Mouse (Mus musculus): ENCODE results near the gene Nip7. TPM values are rescaled to one million over a fixed set of nuclear protein-coding genes. Genes with fewer than 3 reads are reported as not detected.

Nip7 gene
- polyA plus RNA-seq, 1 experiment from 2014 or later: 54.4 TPM

GRCm38 (mm10) chr8:107073706-107074105, 17.0 kb downstream of the Nip7 start:
- Histone ChIP-seq H3K4me3 (ENCODE audit: control insufficient read depth in 1 of 2, insufficient read depth in 1 of 2, low read depth in 1 of 2, low read length in 2 of 2) (no peak overlapping the region), H3K4me2 (ENCODE audit: low read length) (no peak overlapping the region), H3K27ac (replicated peaks in 1 of 2; ENCODE audit: control insufficient read depth in 1 of 2, insufficient read depth in 1 of 2, low read depth in 2 of 2, low read length in 2 of 2) (no peak overlapping the region), H3K27me3 (ENCODE audit: control insufficient read depth, insufficient read depth, low read length) (no peaks in the 10 kb centered on the region), H3K36me3 (ENCODE audit: control insufficient read depth, insufficient read depth, low read length) (peaks cover 97% of the 10 kb centered on the region), H3K4me1 (ENCODE audit: control insufficient read depth in 2 of 2, insufficient read depth in 2 of 2, low read length in 2 of 2) (no peaks in the 10 kb centered on the region), H3K9ac (ENCODE audit: low read length) (no peak overlapping the region), H3K9me3 (ENCODE audit: control insufficient read depth, low read length) (no peaks in the 10 kb centered on the region)
- WGBS: 83% methylated on average over 4 of the region's 4 CpGs
- ATAC-seq (ENCODE audit: insufficient number of reproducible peaks, insufficient read depth, low FRiP score, low read depth): no peak

- Histone ChIP-seq H3K4me2 (ENCODE audit: low read length) (no peak overlapping the region), H3K27me3 (ENCODE audit: control insufficient read depth, insufficient read depth, low read length) (no peaks in the 10 kb centered on the region), H3K9me3 (ENCODE audit: control insufficient read depth, low read length) (no peaks in the 10 kb centered on the region), H3K27ac (replicated peaks in 1 of 2; ENCODE audit: control insufficient read depth in 1 of 2, insufficient read depth in 1 of 2, low read depth in 2 of 2, low read length in 2 of 2) (no peak overlapping the region), H3K9ac (ENCODE audit: low read length) (no peak overlapping the region), H3K4me3 (ENCODE audit: control insufficient read depth in 1 of 2, insufficient read depth in 1 of 2, low read depth in 1 of 2, low read length in 2 of 2) (no peak overlapping the region), H3K36me3 (ENCODE audit: control insufficient read depth, insufficient read depth, low read length) (peaks cover 97% of the 10 kb centered on the region), H3K4me1 (ENCODE audit: control insufficient read depth in 2 of 2, insufficient read depth in 2 of 2, low read length in 2 of 2) (no peaks in the 10 kb centered on the region)
- 77% methylated on average over 1 of the region's 1 CpGs for WGBS
- no peak for ATAC-seq (ENCODE audit: insufficient number of reproducible peaks, insufficient read depth, low FRiP score, low read depth)
Measured at GRCm38 (mm10) chr8:107074128-107074527, 17.5 kb downstream of the Nip7 start.

DNA sequence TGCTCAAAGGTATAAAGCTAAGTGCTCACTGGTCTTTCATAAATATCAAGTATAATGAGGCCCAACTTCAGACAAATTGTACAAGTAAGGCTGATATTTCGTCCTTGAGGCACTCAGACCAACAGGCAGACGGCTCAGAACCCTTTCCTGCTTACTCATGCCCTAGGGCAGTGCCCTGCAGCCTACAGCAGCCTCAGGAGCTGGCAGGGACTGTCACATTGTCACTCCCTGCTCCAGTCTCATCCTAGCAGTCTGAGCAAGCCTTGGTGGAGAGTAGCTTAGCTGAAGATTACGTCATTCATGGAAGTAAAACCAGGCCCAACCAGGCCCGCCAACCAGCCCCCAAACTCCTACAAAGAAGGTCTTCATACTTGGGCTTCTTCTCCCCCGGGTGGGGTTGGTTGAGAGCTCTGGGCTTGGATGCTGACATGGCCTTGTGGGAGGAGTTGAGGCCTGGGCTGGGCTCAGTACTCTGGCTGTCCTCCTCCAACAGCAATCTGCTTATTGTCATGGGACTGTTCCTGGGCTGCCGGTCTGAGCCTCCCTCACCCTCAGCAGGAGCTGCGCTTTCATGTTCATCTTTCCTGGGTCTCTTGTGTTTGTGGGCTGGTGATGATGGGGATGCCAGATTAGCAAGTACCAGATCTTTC, 19.7 kb downstream of the Nip7 start:
- Histone ChIP-seq H3K4me2 (ENCODE audit: low read length) (no peak overlapping the region), H3K36me3 (ENCODE audit: control insufficient read depth, insufficient read depth, low read length) (peaks cover 98% of the 10 kb centered on the region), H3K27ac (replicated peaks in 1 of 2; ENCODE audit: control insufficient read depth in 1 of 2, insufficient read depth in 1 of 2, low read depth in 2 of 2, low read length in 2 of 2) (no peak overlapping the region), H3K9ac (ENCODE audit: low read length) (no peak overlapping the region), H3K9me3 (ENCODE audit: control insufficient read depth, low read length) (no peaks in the 10 kb centered on the region), H3K4me3 (ENCODE audit: control insufficient read depth in 1 of 2, insufficient read depth in 1 of 2, low read depth in 1 of 2, low read length in 2 of 2) (no peak overlapping the region), H3K27me3 (ENCODE audit: control insufficient read depth, insufficient read depth, low read length) (no peaks in the 10 kb centered on the region), H3K4me1 (ENCODE audit: control insufficient read depth in 2 of 2, insufficient read depth in 2 of 2, low read length in 2 of 2) (no peaks in the 10 kb centered on the region)
- 81% methylated on average over 7 of the region's 7 CpGs for WGBS
- ATAC-seq (ENCODE audit: insufficient number of reproducible peaks, insufficient read depth, low FRiP score, low read depth): no peak

- Histone ChIP-seq H3K4me1 (ENCODE audit: control insufficient read depth in 2 of 2, insufficient read depth in 2 of 2, low read length in 2 of 2) (no peaks in the 10 kb centered on the region), H3K9ac (ENCODE audit: low read length) (no peak overlapping the region), H3K36me3 (ENCODE audit: control insufficient read depth, insufficient read depth, low read length) (peaks cover 75% of the 10 kb centered on the region), H3K4me3 (ENCODE audit: control insufficient read depth in 1 of 2, insufficient read depth in 1 of 2, low read depth in 1 of 2, low read length in 2 of 2) (no peak overlapping the region), H3K27me3 (ENCODE audit: control insufficient read depth, insufficient read depth, low read length) (no peaks in the 10 kb centered on the region), H3K27ac (replicated peaks in 1 of 2; ENCODE audit: control insufficient read depth in 1 of 2, insufficient read depth in 1 of 2, low read depth in 2 of 2, low read length in 2 of 2) (no peak overlapping the region), H3K4me2 (ENCODE audit: low read length) (no peak overlapping the region), H3K9me3 (ENCODE audit: control insufficient read depth, low read length) (no peaks in the 10 kb centered on the region)
- no peak for ATAC-seq (ENCODE audit: insufficient number of reproducible peaks, insufficient read depth, low FRiP score, low read depth)
- 96% methylated on average over 17 of the region's 17 CpGs for WGBS
Measured at GRCm38 (mm10) chr8:107085358-107085757, 28.7 kb downstream of the Nip7 start.

GRCm38 (mm10) chr8:107086018-107086417, 29.3 kb downstream of the Nip7 start:
- Histone ChIP-seq H3K4me2 (ENCODE audit: low read length) (no peak overlapping the region), H3K27me3 (ENCODE audit: control insufficient read depth, insufficient read depth, low read length) (no peaks in the 10 kb centered on the region), H3K36me3 (ENCODE audit: control insufficient read depth, insufficient read depth, low read length) (peaks cover 75% of the 10 kb centered on the region), H3K27ac (replicated peaks in 1 of 2; ENCODE audit: control insufficient read depth in 1 of 2, insufficient read depth in 1 of 2, low read depth in 2 of 2, low read length in 2 of 2) (no peak overlapping the region), H3K4me3 (ENCODE audit: control insufficient read depth in 1 of 2, insufficient read depth in 1 of 2, low read depth in 1 of 2, low read length in 2 of 2) (no peak overlapping the region), H3K4me1 (ENCODE audit: control insufficient read depth in 2 of 2, insufficient read depth in 2 of 2, low read length in 2 of 2) (no peaks in the 10 kb centered on the region), H3K9ac (ENCODE audit: low read length) (no peak overlapping the region), H3K9me3 (ENCODE audit: control insufficient read depth, low read length) (no peaks in the 10 kb centered on the region)
- WGBS: 97% methylated on average over 5 of the region's 5 CpGs
- no peak for ATAC-seq (ENCODE audit: insufficient number of reproducible peaks, insufficient read depth, low FRiP score, low read depth)

GRCm38 (mm10) chr8:107088526-107089063, 31.9 kb downstream of the Nip7 start:
- WGBS: 90% methylated on average over 5 of the region's 5 CpGs
- H3K27ac ChIP-seq (replicated peaks in 1 of 2; ENCODE audit: control insufficient read depth in 1 of 2, insufficient read depth in 1 of 2, low read depth in 2 of 2, low read length in 2 of 2): no peak overlapping the region
- H3K36me3 ChIP-seq (ENCODE audit: control insufficient read depth, insufficient read depth, low read length): peaks cover 72% of the 10 kb centered on the region
- no peak overlapping the region for H3K9ac ChIP-seq (ENCODE audit: low read length)
- H3K4me3 ChIP-seq (ENCODE audit: control insufficient read depth in 1 of 2, insufficient read depth in 1 of 2, low read depth in 1 of 2, low read length in 2 of 2): no peak overlapping the region
- no peaks in the 10 kb centered on the region for H3K27me3 ChIP-seq (ENCODE audit: control insufficient read depth, insufficient read depth, low read length)
- H3K9me3 ChIP-seq (ENCODE audit: control insufficient read depth, low read length): no peaks in the 10 kb centered on the region
- H3K4me1 ChIP-seq (ENCODE audit: control insufficient read depth in 2 of 2, insufficient read depth in 2 of 2, low read length in 2 of 2): no peaks in the 10 kb centered on the region
- no peak for ATAC-seq (ENCODE audit: insufficient number of reproducible peaks, insufficient read depth, low FRiP score, low read depth)
- H3K4me2 ChIP-seq (ENCODE audit: low read length): no peak overlapping the region

DNA sequence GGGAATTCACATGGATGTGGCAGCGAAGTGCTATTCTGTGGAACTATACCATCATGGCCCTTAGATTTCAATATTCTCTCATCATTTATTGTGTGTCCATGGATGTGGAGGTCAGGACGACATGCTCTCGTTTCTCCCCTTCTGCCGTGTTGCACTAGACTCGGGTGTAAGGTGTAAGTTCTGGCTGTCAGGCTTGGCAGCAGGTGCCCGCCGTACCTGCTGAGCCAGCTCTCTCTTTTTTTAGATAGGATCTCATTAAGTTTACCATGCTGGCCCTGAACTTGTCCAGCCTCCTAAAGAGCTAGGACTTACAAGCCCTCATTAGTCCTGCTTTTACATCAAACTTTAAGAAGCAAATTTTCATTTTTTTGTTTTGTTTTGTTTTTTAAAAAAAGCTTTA, 33.9 kb downstream of the Nip7 start:
- no peaks in the 10 kb centered on the region for H3K9me3 ChIP-seq (ENCODE audit: control insufficient read depth, low read length)
- H3K36me3 ChIP-seq (ENCODE audit: control insufficient read depth, insufficient read depth, low read length): peaks cover 70% of the 10 kb centered on the region
- H3K9ac ChIP-seq (ENCODE audit: low read length): no peak overlapping the region
- H3K27me3 ChIP-seq (ENCODE audit: control insufficient read depth, insufficient read depth, low read length): no peaks in the 10 kb centered on the region
- H3K4me3 ChIP-seq (ENCODE audit: control insufficient read depth in 1 of 2, insufficient read depth in 1 of 2, low read depth in 1 of 2, low read length in 2 of 2): no peak overlapping the region
- ATAC-seq (ENCODE audit: insufficient number of reproducible peaks, insufficient read depth, low FRiP score, low read depth): no peak
- H3K4me2 ChIP-seq (ENCODE audit: low read length): no peak overlapping the region
- H3K4me1 ChIP-seq (ENCODE audit: control insufficient read depth in 2 of 2, insufficient read depth in 2 of 2, low read length in 2 of 2): peaks cover 0 to 14% of the 10 kb centered on the region in 2 experiments
- 92% methylated on average over 7 of the region's 7 CpGs for WGBS
- no peak overlapping the region for H3K27ac ChIP-seq (replicated peaks in 1 of 2; ENCODE audit: control insufficient read depth in 1 of 2, insufficient read depth in 1 of 2, low read depth in 2 of 2, low read length in 2 of 2)

Measured in heart, embryonic 14.5 days (tissue).